Mouse (Mus musculus) limb, embryonic 12.5 days (tissue): ENCODE measurements around the gene Them5. TPM values are rescaled to one million over a fixed set of nuclear protein-coding genes. Genes with fewer than 3 reads are reported as not detected.

Experiments used
- ATAC-seq: fragments of 200-750 bp; cut with Nextera tagmentation; 2 replicates; pipeline ENCODE4 v1.8.0; 2017; ENCODE audit warnings: low read depth, moderate TSS enrichment; ENCODE audit not compliant: insufficient number of reproducible peaks, insufficient read depth, low FRiP score, low TSS enrichment
- H3K27ac ChIP-seq: fragments of 300-500 bp; sonication (generic); 2 replicates; pipeline ENCODE4 v1.5.1; 2016; ENCODE audit warnings: mild to moderate bottlenecking, moderate library complexity
- H3K27me3 ChIP-seq: fragments of 300-500 bp; sonication (generic); 2 replicates; pipeline ENCODE4 v1.6.1; 2016; ENCODE audit warnings: mild to moderate bottlenecking, moderate library complexity
- H3K36me3 ChIP-seq: fragments of 300-500 bp; sonication (generic); 2 replicates; pipeline ENCODE4 v1.6.1; 2016; ENCODE audit warnings: mild to moderate bottlenecking, moderate library complexity
- H3K4me1 ChIP-seq: fragments of 300-500 bp; sonication (generic); replicated peaks from 2 replicates; pipeline ENCODE4 v1.6.1; 2016
- H3K4me2 ChIP-seq: fragments of 300-500 bp; sonication (generic); 2 replicates; pipeline ENCODE4 v1.6.1; 2016; ENCODE audit warnings: mild to moderate bottlenecking, moderate library complexity
- H3K4me3 ChIP-seq: fragments of 300-500 bp; sonication (generic); replicated peaks from 2 replicates; pipeline ENCODE4 v1.5.1; 2016; ENCODE audit warnings: mild to moderate bottlenecking
- H3K9ac ChIP-seq: fragments of 300-500 bp; sonication (generic); replicated peaks from 2 replicates; pipeline ENCODE4 v1.6.1; 2016; ENCODE audit warnings: mild to moderate bottlenecking, moderate library complexity
- H3K9me3 ChIP-seq: fragments of 300-500 bp; sonication (generic); 2 replicates; pipeline ENCODE4 v1.6.1; 2016; ENCODE audit warnings: mild to moderate bottlenecking, moderate library complexity
- WGBS: fragments of 180-500 bp; shearing (Covaris S2); methylation state at CpG from one replicate; pipeline ENCODE4 v1.1.7; 2016; 5-methylcytosine and 5-hydroxymethylcytosine counted together
- polyA plus RNA-seq: library from polyadenylated mRNA; unstranded; fragments of >200 nt; fragmentation: Nextera tagmentation; extraction: Ambion mirVana; gene quantifications from 2 replicates; pipeline ENCODE4 v1.2.1, GENCODE M21; 2016

Them5 gene
- polyA plus RNA-seq, 1 experiment from 2014 or later = 0.28 TPM

DNA sequence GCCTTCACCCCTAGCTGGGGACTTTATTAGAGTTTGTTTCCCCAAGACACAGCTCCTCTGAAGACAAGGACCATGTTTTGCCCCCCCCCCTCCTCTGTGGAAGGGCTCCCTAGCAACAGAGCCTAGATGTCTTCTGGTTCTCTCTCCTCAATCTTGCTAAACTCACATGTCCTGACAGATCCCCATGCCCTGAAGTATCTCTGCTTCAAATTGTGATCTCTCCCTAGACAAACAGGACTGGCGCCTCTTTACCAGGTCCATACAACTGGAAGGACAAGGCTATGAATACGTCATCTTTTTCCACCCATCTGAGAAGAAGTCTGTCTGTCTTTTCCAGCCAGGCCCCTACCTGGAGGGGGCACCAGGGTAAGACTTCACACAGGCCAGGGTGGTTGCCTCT, 2.3 kb downstream of the Them5 start:
- Histone ChIP-seq H3K27ac (no peak overlapping the region), H3K4me1 (no peaks in the 10 kb centered on the region), H3K4me2 (no peak overlapping the region), H3K4me3 (no peak overlapping the region), H3K27me3 (0 out of 2 replicates have a peak, but pooled peaks cover 1% of the 10 kb centered on the region), H3K9me3 (no peaks in the 10 kb centered on the region), H3K36me3 (no peaks in the 10 kb centered on the region), H3K9ac (no peak overlapping the region)
- no peak for ATAC-seq
- WGBS = 82% methylated on average over 2 of the region's 2 CpGs

DNA sequence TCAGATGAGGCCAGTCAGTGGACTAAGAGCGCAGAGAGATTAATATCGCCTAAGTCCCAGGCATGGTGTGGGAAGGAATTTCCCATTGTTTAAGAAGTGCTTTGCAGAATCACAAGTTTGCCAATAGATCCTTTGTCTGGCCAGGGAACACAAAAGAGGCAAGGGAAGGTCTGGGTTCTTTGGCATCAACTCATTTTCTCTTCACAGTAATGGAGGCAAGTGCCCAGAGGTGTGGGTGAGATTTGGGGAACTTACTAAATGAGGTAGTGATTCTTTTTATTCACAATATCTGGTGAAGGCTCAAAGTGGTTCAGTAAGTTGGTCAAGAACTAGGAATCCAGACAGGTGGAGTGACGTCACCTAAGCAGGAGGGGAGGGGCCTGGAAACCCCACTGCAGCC, 3.0 kb downstream of the Them5 start:
- Histone ChIP-seq H3K9ac (no peak overlapping the region), H3K36me3 (no peaks in the 10 kb centered on the region), H3K4me2 (no peak overlapping the region), H3K4me1 (no peaks in the 10 kb centered on the region), H3K9me3 (no peaks in the 10 kb centered on the region), H3K4me3 (no peak overlapping the region), H3K27ac (no peak overlapping the region), H3K27me3 (0 out of 2 replicates have a peak, but pooled peaks cover 5% of the 10 kb centered on the region)
- ATAC-seq = no peak
- 78% methylated on average over 3 of the region's 3 CpGs for WGBS

- Histone ChIP-seq H3K9ac (no peak overlapping the region), H3K4me3 (no peak overlapping the region), H3K4me1 (no peaks in the 10 kb centered on the region), H3K9me3 (peaks cover 8% of the 10 kb centered on the region; the same call in 1 of the 2 replicates), H3K4me2 (no peak overlapping the region), H3K27me3 (0 out of 2 replicates have a peak, but pooled peaks cover 5% of the 10 kb centered on the region), H3K27ac (no peak overlapping the region), H3K36me3 (no peaks in the 10 kb centered on the region)
- WGBS = 71% methylated on average over 2 of the region's 2 CpGs
- no peak for ATAC-seq
These were observed 6.2 kb downstream of the Them5 start for GRCm38 (mm10) chr3:94348146-94348545.

DNA sequence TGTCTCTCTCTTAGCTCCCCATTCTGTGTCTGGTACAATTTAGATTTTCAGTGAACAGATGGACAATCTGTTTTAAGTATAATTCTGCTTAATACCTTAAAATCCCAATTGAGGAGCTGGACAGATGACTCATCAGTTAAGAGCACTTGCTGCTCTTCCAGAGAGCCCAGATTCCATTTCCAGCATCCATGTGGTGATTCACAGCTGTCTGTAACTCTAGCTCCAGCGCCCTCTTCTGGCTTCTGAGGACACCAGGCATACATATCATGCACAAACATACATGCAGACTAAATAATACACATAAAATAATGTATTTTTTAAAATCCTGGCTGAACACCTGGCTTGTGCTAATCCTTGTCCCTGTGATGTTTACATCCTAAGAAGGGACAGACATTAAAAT, 18.9 kb downstream of the Them5 start:
- WGBS = 5% methylated on average over 1 of the region's 1 CpGs
- no peak overlapping the region for H3K9ac ChIP-seq
- H3K4me3 ChIP-seq = no peak overlapping the region
- H3K9me3 ChIP-seq = peaks cover 10% of the 10 kb centered on the region; the same call in 1 of the 2 replicates
- H3K36me3 ChIP-seq = no peaks in the 10 kb centered on the region
- no peak overlapping the region for H3K27ac ChIP-seq
- H3K27me3 ChIP-seq = peaks cover 49% of the 10 kb centered on the region
- ATAC-seq = no peak
- 0 out of 2 replicates have a peak, but pooled peaks cover 3% of the 10 kb centered on the region for H3K4me1 ChIP-seq
- no peak overlapping the region for H3K4me2 ChIP-seq

- 0 out of 2 replicates have a peak, but pooled peaks cover 3% of the 10 kb centered on the region for H3K4me1 ChIP-seq
- H3K27ac ChIP-seq = no peak within 1 kb of the TSS
- peaks cover 56% of the 10 kb centered on the region for H3K27me3 ChIP-seq
- H3K36me3 ChIP-seq = no peaks in the 10 kb centered on the region
- 0 out of 2 replicates have a peak, but pooled peaks cover 5% of the 10 kb centered on the region for H3K9me3 ChIP-seq
- 60% methylated on average over 7 of the region's 7 CpGs for WGBS
- ATAC-seq = no peak
- H3K4me2 ChIP-seq = peak within 1 kb of the TSS; percentile 89
- peak within 1 kb of the TSS; percentile 65 for H3K4me3 ChIP-seq
- H3K9ac ChIP-seq = peak within 1 kb of the TSS; percentile 87; the same call in 1 of the 2 replicates
These were observed 20.2 kb downstream of the Them5 start, which contains the start of gene C2cd4d for GRCm38 (mm10) chr3:94362138-94362537. Gene C2cd4d (plus strand): TSS chr3:94362438.

GRCm38 (mm10) chr3:94363291-94364153, 21.6 kb downstream of the Them5 start:
- peak overlapping the region; percentile 65 for H3K4me3 ChIP-seq
- peak overlapping the region; percentile 87 for H3K9ac ChIP-seq
- H3K36me3 ChIP-seq = no peaks in the 10 kb centered on the region
- peak; percentile 53 for ATAC-seq
- H3K4me2 ChIP-seq = peak overlapping the region; percentile 89
- 0 out of 2 replicates have a peak, but pooled peaks cover 5% of the 10 kb centered on the region for H3K9me3 ChIP-seq
- 5% methylated on average over 97 of the region's 97 CpGs for WGBS
- H3K27ac ChIP-seq = no peak overlapping the region
- H3K4me1 ChIP-seq = 0 out of 2 replicates have a peak, but pooled peaks cover 3% of the 10 kb centered on the region
- peaks cover 56% of the 10 kb centered on the region for H3K27me3 ChIP-seq

- peaks cover 56% of the 10 kb centered on the region for H3K27me3 ChIP-seq
- no peak overlapping the region for H3K27ac ChIP-seq
- peak overlapping the region; percentile 87 for H3K9ac ChIP-seq
- H3K4me1 ChIP-seq = 0 out of 2 replicates have a peak, but pooled peaks cover 3% of the 10 kb centered on the region
- H3K36me3 ChIP-seq = no peaks in the 10 kb centered on the region
- 0 out of 2 replicates have a peak, but pooled peaks cover 5% of the 10 kb centered on the region for H3K9me3 ChIP-seq
- ATAC-seq = peak; percentile 42; the same call in 1 of the 2 replicates
- H3K4me3 ChIP-seq = peak overlapping the region; percentile 65
- WGBS = 4% methylated on average over 23 of the region's 23 CpGs
- peak overlapping the region; percentile 89 for H3K4me2 ChIP-seq
These were observed 22.2 kb downstream of the Them5 start for GRCm38 (mm10) chr3:94364154-94364526.

- 20% methylated on average over 3 of the region's 3 CpGs for WGBS
- no peak for ATAC-seq
- H3K9ac ChIP-seq = no peak overlapping the region
- H3K27ac ChIP-seq = no peak overlapping the region
- 0 out of 2 replicates have a peak, but pooled peaks cover 5% of the 10 kb centered on the region for H3K9me3 ChIP-seq
- H3K4me3 ChIP-seq = no peak overlapping the region
- H3K27me3 ChIP-seq = peaks cover 47% of the 10 kb centered on the region
- H3K36me3 ChIP-seq = no peaks in the 10 kb centered on the region
- H3K4me2 ChIP-seq = no peak overlapping the region
- H3K4me1 ChIP-seq = peaks cover 8% of the 10 kb centered on the region
These were observed 24.9 kb downstream of the Them5 start for GRCm38 (mm10) chr3:94366761-94367160.

- Histone ChIP-seq H3K4me3 (no peak overlapping the region), H3K27me3 (peaks cover 43% of the 10 kb centered on the region), H3K36me3 (no peaks in the 10 kb centered on the region), H3K4me1 (peaks cover 14% of the 10 kb centered on the region), H3K27ac (no peak overlapping the region), H3K4me2 (no peak overlapping the region), H3K9me3 (0 out of 2 replicates have a peak, but pooled peaks cover 5% of the 10 kb centered on the region), H3K9ac (no peak overlapping the region)
- ATAC-seq = no peak
- WGBS = 86% methylated on average over 6 of the region's 6 CpGs
These were observed 25.6 kb downstream of the Them5 start for GRCm38 (mm10) chr3:94367511-94367910.

DNA sequence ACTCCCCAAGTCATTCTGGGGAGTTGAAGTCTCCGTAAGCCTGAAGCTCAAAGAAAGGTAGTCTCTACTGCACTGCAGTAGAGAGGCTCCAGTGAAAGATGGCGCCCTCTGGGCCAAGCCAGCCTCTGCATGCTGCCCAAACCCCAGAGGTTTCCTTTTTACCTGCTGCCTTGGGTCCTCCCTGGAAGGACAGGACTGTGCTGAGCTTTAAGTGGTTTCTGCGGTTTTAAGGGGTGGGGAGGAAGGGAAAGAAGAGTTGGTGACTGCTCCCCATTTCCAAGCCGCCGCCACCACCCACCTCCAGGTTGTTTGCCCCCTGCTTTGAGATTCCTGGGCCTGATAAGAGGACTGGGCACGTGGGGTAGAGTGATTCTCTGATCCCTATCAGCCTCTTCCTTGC, 26.7 kb downstream of the Them5 start:
- H3K4me2 ChIP-seq = no peak overlapping the region
- no peak overlapping the region for H3K4me3 ChIP-seq
- no peak overlapping the region for H3K9ac ChIP-seq
- no peak for ATAC-seq
- H3K9me3 ChIP-seq = 0 out of 2 replicates have a peak, but pooled peaks cover 5% of the 10 kb centered on the region
- no peaks in the 10 kb centered on the region for H3K36me3 ChIP-seq
- H3K27ac ChIP-seq = no peak overlapping the region
- H3K4me1 ChIP-seq = peaks cover 25% of the 10 kb centered on the region
- WGBS = 60% methylated on average over 6 of the region's 6 CpGs
- peaks cover 39% of the 10 kb centered on the region for H3K27me3 ChIP-seq

- Histone ChIP-seq H3K4me2 (no peak overlapping the region), H3K27ac (no peak overlapping the region), H3K36me3 (no peaks in the 10 kb centered on the region), H3K4me1 (peaks cover 25% of the 10 kb centered on the region), H3K9me3 (0 out of 2 replicates have a peak, but pooled peaks cover 4% of the 10 kb centered on the region), H3K9ac (no peak overlapping the region), H3K27me3 (peaks cover 36% of the 10 kb centered on the region), H3K4me3 (no peak overlapping the region)
- WGBS = 69% methylated on average over 2 of the region's 2 CpGs
- ATAC-seq = no peak
These were observed 27.8 kb downstream of the Them5 start for GRCm38 (mm10) chr3:94369709-94370108.
